Mouse (Mus musculus): Measurements from ENCODE around the gene Gm11020.
"Not testable (repeated sequence)": the region's sequence is repeated elsewhere in the genome, so short reads cannot be mapped to it uniquely, and the experiment has no call there.

Gm11020 gene
- long read RNA-seq, experiment 1, result 0 reads
- long read RNA-seq, experiment 2, result 0 reads

DNA sequence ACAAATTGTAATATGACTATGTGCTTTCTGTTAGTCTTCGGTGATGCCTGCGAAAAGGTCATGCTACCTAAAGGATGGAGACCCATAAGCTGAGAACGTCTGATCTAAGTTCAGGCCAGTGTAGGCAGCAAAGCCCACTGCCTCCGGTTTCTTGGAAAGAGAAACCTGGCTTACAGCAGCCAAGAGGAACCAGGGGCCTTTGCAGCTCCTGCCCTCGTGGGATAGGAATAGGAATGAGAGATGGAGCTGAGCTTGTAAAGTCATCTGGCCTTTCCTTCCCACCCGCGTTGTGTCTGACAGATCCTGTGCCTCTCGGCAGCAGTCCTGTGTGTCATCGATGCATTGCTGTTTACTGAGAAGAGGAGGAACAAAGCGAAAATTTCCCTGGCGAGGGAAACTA is at the start of gene Gm11020:
Gm11020 (plus strand) TSS at position 301 of the 400 bp plus-strand sequence.
- intact Hi-C loops (cut with DNase I), result not testable (repeated sequence)

DNA sequence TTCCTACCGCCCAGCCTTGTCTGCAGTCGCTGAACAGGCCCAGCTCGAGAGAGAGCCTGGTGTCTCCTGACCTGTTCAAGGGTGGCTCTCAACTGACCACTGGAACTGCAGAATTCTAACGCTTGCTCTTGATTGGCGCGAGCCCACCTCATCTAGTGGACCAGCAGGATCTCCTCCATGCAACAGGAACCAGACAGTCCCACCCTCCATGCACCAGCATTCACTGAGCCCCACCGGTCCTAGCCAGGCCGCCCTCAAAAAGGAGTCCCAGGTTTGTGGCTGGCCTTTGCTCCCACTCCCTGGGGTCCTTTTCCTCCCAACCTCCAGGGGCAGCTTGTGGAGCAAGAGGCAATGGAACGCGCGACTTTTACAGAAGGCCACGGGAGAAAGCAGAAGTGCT is 28.3 kb upstream of the Gm11020 start, which contains the start of gene Cmtm2a:
Cmtm2a (minus strand) TSS at position 101 of the 400 bp plus-strand sequence.
- intact Hi-C loops (cut with DNase I), result not testable (repeated sequence)

DNA sequence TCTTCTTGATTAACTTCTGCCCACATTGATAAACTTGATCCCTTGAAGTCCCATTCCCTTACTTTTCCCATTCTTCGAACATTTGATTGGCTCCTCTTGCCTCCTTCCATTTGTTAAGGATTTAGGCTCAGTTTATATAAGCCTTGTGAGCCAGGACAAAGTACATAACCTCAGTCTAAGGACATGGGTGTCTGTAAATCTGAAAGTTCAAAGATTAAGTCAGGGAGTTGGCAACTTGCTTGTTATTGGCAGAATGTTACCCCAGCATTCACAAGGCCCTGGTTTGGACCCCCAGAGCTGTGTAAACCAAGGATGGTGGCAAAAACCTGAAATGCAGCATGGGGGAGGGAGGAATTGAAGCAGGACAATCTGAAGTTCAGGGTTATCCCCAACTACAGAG is 27.0 kb upstream of the Gm11020 start:
- intact Hi-C loops (cut with DNase I), result no loop called here

DNA sequence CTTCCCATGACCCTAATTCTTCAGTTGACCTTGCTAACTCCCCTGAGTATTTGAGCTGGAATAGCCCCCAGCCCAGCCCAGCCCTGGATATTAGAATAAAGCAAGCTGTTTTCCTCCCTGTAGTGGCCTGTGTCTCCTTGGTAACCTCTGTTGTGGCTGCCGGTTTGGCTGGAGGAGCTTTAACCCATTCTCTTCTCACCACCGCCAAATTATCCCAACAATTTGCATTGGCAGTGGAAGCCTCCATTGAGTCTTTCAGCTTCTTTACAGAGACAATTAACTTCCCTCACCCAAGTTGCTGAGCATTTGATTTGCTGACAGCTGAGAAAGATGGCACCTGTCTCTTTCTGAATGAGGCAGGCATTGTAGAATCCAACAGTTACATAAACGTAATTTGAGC is 19.8 kb upstream of the Gm11020 start:
- intact Hi-C loops (cut with DNase I), result not testable (repeated sequence)

- intact Hi-C loops (cut with DNase I), result not testable (repeated sequence)
Measured at GRCm38 (mm10) chr8:104302536-104302935, 18.8 kb upstream of the Gm11020 start.

DNA sequence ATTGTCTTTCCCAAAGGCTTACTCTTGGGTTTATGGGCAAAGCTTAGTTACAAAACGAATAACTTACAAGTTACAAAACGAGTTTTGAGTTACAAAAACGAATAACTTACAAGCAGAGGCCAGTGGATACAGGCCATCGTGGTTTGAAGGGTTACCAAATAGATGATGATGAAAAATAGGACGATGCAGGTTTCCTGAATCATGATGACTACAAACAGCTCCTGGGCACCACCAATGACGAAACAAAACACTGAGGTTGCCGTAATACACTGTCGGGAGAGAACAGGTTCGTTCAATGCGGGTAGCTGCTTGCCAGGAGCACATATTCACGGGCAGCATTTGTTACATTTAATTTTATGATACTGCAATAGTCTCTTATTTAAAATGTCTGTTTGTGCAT is 16.4 kb upstream of the Gm11020 start:
- intact Hi-C loops (cut with DNase I), result no loop called here

DNA sequence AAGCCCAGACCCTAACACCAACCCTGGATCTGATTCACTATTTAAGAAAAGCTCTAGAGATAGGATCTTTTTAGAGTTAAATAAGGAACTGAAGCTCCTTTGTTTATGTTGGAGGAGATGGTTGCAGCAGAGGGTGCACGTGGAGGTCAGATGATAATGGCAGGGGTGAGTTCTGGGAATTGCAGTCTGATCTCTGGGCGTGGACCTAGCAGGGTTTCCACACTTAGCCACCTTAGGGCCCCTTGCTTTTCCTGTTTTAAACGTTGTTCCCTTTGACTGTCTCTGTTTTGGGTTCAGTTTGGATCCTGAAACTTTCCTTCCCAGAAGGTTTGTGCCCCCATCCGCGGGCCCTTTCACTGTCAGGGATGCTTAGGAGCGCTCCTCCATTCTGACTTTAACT is 13.0 kb upstream of the Gm11020 start:
- intact Hi-C loops (cut with DNase I), result not testable (repeated sequence)

- intact Hi-C loops (cut with DNase I), result not testable (repeated sequence)
Measured at GRCm38 (mm10) chr8:104309441-104310155, 11.8 kb upstream of the Gm11020 start, which contains the start of the genes Gm45711 and Cmtm1. Gene Gm45711 (minus strand): TSS chr8:104310081. Gene Cmtm1 (minus strand): TSS chr8:104310145.

GRCm38 (mm10) chr8:104312023-104312422 is 9.3 kb upstream of the Gm11020 start:
- intact Hi-C loops (cut with DNase I), result not testable (repeated sequence)

DNA sequence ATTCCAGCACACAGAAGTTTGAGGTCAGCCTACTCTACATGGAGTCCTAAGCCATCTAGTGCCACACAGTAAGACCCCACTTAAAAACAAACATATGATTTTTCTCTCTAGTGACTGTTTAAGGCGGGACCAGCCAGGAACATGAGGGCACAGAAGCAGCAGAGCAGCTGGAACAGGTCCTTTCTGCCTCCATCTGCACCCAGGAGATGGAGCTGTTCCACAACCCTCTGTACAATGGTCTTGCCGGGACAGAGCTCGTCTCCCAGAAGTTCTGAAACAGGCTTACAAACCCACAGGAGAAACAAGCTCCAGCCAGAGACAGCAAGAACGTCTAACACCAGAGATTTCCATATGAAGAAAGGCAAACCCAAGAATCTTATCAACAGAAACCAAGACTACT is 8.1 kb upstream of the Gm11020 start:
- intact Hi-C loops (cut with DNase I), result no loop called here

DNA sequence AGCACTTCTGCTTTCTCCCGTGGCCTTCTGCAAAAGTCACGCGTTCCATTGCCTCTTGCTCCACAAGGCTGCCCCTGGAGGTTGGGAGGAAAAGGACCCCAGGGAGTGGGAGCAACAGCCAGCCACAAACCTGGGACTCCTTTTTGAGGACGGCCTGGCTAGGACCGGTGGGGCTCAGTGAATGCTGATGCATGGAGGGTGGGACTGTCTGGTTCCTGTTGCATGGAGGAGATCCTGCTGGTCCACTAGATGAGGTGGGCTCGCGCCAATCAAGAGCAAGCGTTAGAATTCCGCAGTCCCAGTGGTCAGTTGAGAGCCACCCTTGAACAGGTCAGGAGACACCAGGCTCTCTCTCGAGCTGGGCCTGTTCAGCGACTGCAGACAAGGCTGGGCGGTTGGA is 563 bp downstream of the Gm11020 start, which contains the start of gene Cmtm2b:
Cmtm2b (plus strand) TSS at position 301 of the 400 bp plus-strand sequence.
- intact Hi-C loops (cut with DNase I), result not testable (repeated sequence)

DNA sequence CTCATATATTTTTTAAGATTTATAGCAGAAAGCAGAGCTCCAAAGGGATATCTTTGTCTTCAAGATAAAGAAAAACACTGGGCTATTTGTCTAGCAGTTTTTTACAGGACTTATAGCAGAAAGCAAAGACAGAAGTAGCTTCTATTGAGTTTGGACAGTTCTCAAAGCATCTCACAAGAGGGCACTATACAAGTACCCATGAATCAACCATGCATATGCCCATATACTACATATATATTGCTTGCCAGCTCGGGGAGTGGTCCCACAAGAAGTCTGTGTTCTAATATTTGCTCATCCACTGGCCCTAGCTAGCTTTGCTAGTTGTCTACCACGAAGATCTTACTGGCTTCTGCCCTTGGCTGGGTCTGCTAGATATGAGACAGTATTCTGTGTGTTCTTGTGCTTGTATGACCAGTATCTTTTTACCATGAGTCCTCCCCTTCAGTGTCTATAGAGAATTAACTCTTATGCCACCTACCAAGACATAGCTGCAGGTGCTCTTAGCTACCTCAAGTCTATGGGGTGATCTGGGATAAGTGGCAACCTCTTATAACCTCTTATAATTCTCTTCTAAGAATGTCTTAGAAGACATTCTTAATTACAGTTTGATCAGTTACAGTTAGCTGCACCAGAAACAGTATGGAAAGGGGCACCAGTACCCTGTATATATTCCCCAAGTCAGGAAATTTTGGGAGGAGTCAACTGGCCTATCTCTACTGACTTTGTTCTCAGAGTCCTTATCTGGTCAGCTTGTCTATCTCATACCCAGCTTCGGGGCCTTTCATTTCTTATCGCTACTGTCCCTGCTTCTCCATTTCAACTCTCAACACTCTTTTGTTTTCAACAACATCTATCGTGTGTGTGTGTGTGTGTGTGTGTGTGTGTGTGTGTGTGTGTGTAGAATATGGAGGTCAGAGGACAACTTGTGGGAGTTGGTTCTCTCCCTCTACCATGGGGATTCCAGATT is 11.6 kb downstream of the Gm11020 start:
- intact Hi-C loops (cut with DNase I), result no loop called here

DNA sequence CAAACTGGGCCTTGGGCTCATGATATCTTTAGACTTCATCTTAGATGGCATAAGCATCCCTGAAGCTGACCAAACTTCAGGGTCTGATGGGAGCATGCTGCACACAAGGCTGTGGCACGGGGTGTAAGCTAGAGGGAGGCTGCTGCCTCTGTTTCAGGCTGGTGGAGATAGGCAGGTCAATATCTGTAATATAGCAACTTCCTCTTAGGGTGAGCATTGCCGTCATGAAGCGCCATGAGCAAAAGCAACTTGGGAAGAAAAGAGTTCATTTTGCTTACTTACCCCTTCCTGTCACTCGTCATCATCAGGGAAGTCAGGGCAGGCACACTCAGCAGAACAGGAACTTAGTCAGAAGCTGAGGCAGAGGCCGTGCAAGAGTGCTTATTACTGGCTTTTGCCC is 12.4 kb downstream of the Gm11020 start:
- intact Hi-C loops (cut with DNase I), result no loop called here

- intact Hi-C loops (cut with DNase I), result no loop called here
Measured at GRCm38 (mm10) chr8:104334196-104334595, 12.8 kb downstream of the Gm11020 start.

DNA sequence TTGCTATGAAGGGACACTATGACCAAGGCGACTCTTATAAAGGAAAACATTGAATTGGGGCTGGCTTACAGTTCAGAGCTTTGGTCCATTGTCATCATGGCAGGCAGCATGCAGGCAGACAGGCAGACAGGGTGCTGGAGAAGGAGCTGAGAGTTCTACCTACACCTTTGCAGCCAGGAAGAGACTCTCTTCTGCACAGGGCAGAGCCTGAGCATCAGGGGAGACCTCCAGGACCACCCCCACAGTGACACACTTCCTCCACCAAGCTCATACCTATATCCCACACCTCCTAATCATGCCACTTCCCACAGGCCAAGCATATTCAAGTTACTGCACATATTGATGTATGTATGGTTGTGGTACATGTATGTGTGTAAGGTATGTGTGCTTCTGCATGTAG is 15.4 kb downstream of the Gm11020 start:
- intact Hi-C loops (cut with DNase I), result no loop called here

DNA sequence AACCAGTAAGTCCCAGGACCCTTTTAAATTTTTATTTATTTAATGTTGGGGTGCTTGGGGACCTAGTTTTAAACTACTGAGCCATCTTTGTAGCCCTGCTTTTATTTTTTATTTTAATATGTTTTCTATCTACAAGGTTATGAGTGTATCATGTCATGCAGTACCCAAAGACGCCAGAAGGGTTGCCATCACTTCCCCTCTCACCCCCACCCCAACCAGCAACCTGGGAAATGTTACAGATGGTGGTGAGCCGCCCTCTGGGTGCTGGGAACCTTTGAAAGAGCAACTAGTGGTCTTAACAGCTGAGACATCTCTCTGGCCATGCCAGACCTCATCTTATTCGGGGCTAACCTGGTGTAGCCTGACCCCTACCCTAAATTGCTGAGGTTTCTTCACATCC is 16.5 kb downstream of the Gm11020 start:
- intact Hi-C loops (cut with DNase I), result no loop called here

DNA sequence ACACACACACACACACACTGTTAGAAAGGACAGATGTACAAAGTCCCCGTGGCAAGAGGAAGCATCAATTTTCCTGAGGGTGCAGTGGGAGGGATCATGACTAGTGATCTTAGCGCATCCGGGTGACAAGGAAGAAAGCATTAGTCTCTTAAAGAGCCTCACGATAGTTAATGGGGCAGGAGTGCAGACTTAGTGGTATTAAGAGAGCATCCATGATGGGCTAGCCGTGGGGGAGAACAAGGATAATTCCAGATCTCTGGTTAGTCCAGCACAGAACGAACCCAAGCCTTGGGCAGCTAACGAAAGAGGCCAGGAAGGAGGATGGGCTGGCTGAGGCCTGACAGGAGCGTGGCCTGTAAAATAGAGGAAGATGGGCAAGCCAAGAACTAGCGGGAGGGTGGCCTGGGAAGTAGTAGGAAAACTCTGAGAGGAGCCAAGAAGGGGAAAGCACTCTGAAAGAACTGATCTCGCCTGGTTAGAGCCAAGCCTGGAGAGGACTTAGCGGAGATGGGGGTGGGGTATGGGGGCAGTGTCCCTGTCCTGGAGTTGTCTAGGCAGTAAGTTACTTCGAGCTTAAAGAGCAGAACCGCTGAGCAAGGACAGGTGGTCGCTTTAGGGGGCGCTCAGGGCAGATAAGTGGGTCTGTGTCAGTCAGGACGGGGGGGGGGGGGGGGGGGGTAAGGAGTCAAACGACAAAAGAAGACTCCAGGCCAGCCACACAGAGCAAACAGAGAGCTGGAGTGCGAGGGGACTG is 18.0 kb downstream of the Gm11020 start, which contains the start of gene Cmtm3:
Cmtm3 (plus strand) TSS at position 182 of the 754 bp plus-strand sequence.
- intact Hi-C loops (cut with DNase I), result no loop called here

DNA sequence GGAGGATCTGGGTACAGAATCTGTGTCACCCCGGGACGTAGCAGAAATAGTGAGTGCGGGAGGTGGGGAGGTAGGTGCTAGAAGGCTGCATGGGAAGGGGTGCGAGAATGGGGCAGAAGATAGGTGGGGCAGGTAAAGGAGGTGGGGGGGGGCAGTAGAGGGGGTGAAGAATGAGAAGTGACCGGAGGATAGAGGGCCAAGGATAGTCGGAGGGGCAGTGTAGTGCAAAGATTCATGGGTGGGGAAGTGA is 18.5 kb downstream of the Gm11020 start:
- intact Hi-C loops (cut with DNase I), result loop anchor here (5.0 to 10.0 kb wide), 3 partner anchors 57 to 195 kb away; partner anchors contain the start of genes Cklf and Cmtm4

DNA sequence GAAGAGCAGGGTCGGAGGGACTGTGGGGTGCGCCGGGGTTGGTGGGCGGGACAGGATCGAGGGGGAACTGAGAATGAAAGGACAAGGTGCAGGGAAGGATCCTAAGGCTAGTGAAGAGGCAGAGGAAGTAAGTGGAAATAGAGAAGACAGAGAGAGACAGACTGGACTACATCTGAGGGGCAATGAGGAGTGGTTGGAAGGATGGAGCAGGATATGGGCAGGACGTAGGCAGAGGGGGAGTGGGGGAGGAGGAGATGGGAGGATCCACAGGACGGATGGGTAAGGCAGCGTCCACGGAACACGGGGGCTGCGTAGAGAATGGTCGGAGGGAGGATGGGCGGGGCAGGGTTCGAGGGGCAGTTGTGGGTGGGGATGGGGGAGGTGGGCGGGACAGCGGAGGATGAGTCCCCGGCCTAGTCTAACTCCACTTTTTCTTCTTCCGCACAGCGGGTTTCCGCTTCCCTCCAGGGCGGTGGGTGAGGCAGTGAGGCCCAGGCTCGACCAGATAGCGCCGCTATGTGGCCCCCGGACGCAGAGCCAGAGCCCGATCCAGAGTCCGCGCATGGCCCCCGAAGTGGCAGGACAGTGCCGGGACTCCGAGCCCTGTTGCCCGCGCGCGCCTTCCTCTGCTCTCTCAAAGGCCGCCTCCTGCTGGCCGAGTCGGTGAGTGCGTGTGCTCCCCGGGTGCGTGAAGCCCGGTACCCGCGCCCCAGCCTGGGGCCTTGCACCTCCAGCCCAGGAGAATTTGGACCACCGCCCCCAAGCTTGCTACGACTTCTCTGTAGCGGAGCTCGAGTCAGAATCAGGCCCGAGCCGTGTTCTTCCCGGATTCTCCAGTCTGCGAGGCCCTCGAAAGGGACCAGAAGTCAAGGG is 19.1 kb downstream of the Gm11020 start:
- intact Hi-C loops (cut with DNase I), result loop anchor here (5.0 to 10.0 kb wide), 3 partner anchors 57 to 196 kb away; partner anchors contain the start of genes Cklf and Cmtm4

DNA sequence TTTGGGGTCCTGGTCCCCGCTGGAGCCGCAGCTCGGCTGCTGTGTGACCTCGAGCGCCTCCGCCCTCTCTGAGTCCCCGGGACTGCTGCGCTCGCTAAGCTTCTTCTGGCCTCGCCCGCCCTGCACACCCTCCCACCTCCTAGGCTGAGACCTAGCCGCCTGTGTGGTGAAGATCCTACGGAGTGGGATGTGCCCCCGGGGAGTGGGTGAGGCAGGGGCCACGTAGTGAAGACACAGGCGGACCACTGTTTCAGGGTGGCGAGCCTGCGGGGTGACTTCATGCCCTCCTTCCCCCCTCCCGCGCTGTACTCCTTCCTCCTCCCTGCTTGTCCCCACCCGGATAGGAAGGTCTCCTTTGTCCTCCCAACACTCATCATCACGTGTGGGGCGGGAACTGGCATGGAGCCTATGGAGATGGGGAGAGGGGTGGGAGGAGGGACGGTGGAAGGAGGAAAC is 19.8 kb downstream of the Gm11020 start:
- intact Hi-C loops (cut with DNase I), result loop anchor here (5.0 to 10.0 kb wide), 3 partner anchors 56 to 196 kb away; partner anchors contain the start of genes Cklf and Cmtm4
